Mouse (Mus musculus): ENCODE measurements around the gene Rtp2.

Gene Rtp2

GRCm38 (mm10) chr16:23887910-23888579, 44.1 kb downstream of the Rtp2 start:
- no peak for DNase-seq (ENCODE audit: low spot score)

DNA sequence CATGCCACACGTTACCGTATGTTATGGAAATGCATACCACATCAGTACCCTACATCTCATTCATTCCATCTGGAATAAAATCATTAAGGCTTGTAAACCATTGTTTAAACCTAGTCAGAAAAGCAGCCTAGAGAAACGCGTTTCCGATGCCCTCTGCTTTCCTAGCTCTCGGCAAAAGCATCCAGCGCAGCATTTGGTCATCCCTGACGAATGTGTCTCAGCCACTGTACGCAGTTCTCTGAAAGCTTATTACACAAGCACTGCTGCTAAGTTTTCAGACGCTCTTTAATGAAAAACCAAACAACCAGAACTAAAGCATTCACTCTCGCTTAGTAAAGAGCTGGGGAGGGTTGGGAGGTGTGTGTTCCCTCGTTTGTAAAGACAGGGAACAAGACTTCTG, 47.1 kb downstream of the Rtp2 start:
- DNase-seq (ENCODE audit: low spot score), result no peak
